Mouse (Mus musculus): ENCODE measurements around the gene B830017H08Rik.

GRCm38 (mm10) chr16:17795643-17796042 is 37.3 kb upstream of the B830017H08Rik start:
- no peak for TF ChIP-seq CTCF (IDR thresholded peaks at IDR 0.05; ENCODE audit: low read depth, low read length)
- no peak for TF ChIP-seq POLR2AphosphoS5 (IDR thresholded peaks at IDR 0.05; ENCODE audit: insufficient replicate concordance, low read depth, low read length)
- TF ChIP-seq TAL1 (conservative IDR thresholded peaks at IDR 0.05; ENCODE audit: low read depth, low read length): no peak
- TF ChIP-seq GATA1 (IDR thresholded peaks at IDR 0.05; ENCODE audit: borderline replicate concordance, low read length): no peak
- TF ChIP-seq GATA2 (IDR thresholded peaks at IDR 0.05; ENCODE audit: borderline replicate concordance, low read depth, low read length): no peak
